Mouse (Mus musculus) yolk sac, embryonic 10.5 days (tissue): ENCODE measurements around the gene Ccdc32.
"Not testable (repeated sequence)": the region's sequence is repeated elsewhere in the genome, so short reads cannot be mapped to it uniquely, and the experiment has no call there.

Source experiments
- DNase-seq: peaks from one replicate; pipeline ENCODE4 v3.0.0-alpha.2; 2017; ENCODE audit warnings: low spot score

Ccdc32 gene

GRCm38 (mm10) chr2:119028941-119029551, at the start of gene Ccdc32:
TSS of gene Ccdc32 (minus strand) at chr2:119029393.
- peak; percentile 94 for DNase-seq

- no peak for DNase-seq
Measured at GRCm38 (mm10) chr2:119072397-119072796, 43.2 kb upstream of the Ccdc32 start.

GRCm38 (mm10) chr2:119060139-119060538, 30.9 kb upstream of the Ccdc32 start:
- no peak for DNase-seq

GRCm38 (mm10) chr2:119050132-119050650, 21.0 kb upstream of the Ccdc32 start:
- DNase-seq: no peak

GRCm38 (mm10) chr2:119047849-119048248, 18.7 kb upstream of the Ccdc32 start:
- DNase-seq: no peak

GRCm38 (mm10) chr2:119046649-119047611, 17.7 kb upstream of the Ccdc32 start, which contains the start of gene Knl1:
TSS of gene Knl1 (plus strand) at chr2:119047119.
- DNase-seq: peak; percentile 97

- no peak for DNase-seq
Measured at GRCm38 (mm10) chr2:119045163-119045562, 16.0 kb upstream of the Ccdc32 start.

GRCm38 (mm10) chr2:119040882-119041281, 11.7 kb upstream of the Ccdc32 start:
- DNase-seq: no peak

GRCm38 (mm10) chr2:119035397-119035745, 6.2 kb upstream of the Ccdc32 start:
- DNase-seq: no peak

GRCm38 (mm10) chr2:119034656-119035396, 5.6 kb upstream of the Ccdc32 start, which contains the start of gene Rpusd2:
TSS of gene Rpusd2 (plus strand) at chr2:119034790.
- peak; percentile 97 for DNase-seq

GRCm38 (mm10) chr2:119032191-119032590, 3.0 kb upstream of the Ccdc32 start:
- no peak for DNase-seq

GRCm38 (mm10) chr2:119026951-119027350, 2.2 kb downstream of the Ccdc32 start:
- no peak for DNase-seq

- DNase-seq: no peak
Measured at GRCm38 (mm10) chr2:119025239-119025616, 4.0 kb downstream of the Ccdc32 start.

GRCm38 (mm10) chr2:119024536-119025238, 4.5 kb downstream of the Ccdc32 start:
- no peak for DNase-seq

GRCm38 (mm10) chr2:119023154-119023660, 6.0 kb downstream of the Ccdc32 start:
- no peak for DNase-seq

- DNase-seq: no peak
Measured at GRCm38 (mm10) chr2:119019538-119019937, 9.7 kb downstream of the Ccdc32 start.

- no peak for DNase-seq
Measured at GRCm38 (mm10) chr2:119019131-119019530, 10.1 kb downstream of the Ccdc32 start.

- DNase-seq: no peak
Measured at GRCm38 (mm10) chr2:119018391-119019122, 10.6 kb downstream of the Ccdc32 start.

GRCm38 (mm10) chr2:119017647-119018046, 11.5 kb downstream of the Ccdc32 start:
- no peak for DNase-seq

- not testable (repeated sequence) for DNase-seq
Measured at GRCm38 (mm10) chr2:119016312-119016711, 12.9 kb downstream of the Ccdc32 start.
